Mouse (Mus musculus) lung, postnatal 0 days (tissue): ENCODE results near the gene Cd28. TPM values are rescaled to one million over a fixed set of nuclear protein-coding genes. Genes with fewer than 3 reads are reported as not detected.
A peak's percentile ranks its signal among the peaks of the same experiment; 100 is the strongest.

Experiments used
- ATAC-seq: fragments of 200-750 bp; cut with Nextera tagmentation; 2 replicates; pipeline ENCODE4 v1.8.0; 2017; ENCODE audit warnings: moderate library complexity
- DNase-seq: peaks from one replicate; pipeline ENCODE4 v3.0.0-alpha.2; 2016; ENCODE audit warnings: low spot score
- H3K27ac ChIP-seq: fragments of 300-500 bp; sonication (generic); 2 replicates; pipeline ENCODE4 v1.5.1; 2014; ENCODE audit warnings: antibody characterized with exemption, mild to moderate bottlenecking, low read length, mixed read lengths
- H3K27me3 ChIP-seq: fragments of 300-500 bp; sonication (generic); replicated peaks from 2 replicates; pipeline ENCODE4 v1.6.1; 2014; ENCODE audit warnings: low read length, mixed read lengths; ENCODE audit not compliant: insufficient read depth
- H3K36me3 ChIP-seq: fragments of 300-500 bp; sonication (generic); 2 replicates; pipeline ENCODE4 v1.6.1; 2014; ENCODE audit warnings: low read length, mixed read lengths; ENCODE audit not compliant: insufficient read depth
- H3K4me1 ChIP-seq: fragments of 300-500 bp; sonication (generic); 2 replicates; pipeline ENCODE4 v1.6.1; 2014; ENCODE audit warnings: antibody characterized with exemption, low read depth, low read length, mixed read lengths; ENCODE audit not compliant: insufficient read depth
- H3K4me2 ChIP-seq: fragments of 300-500 bp; sonication (generic); replicated peaks from 2 replicates; pipeline ENCODE4 v1.6.1; 2014; ENCODE audit warnings: low read depth, mild to moderate bottlenecking, low read length, moderate library complexity, mixed read lengths
- H3K4me3 ChIP-seq: fragments of 300-500 bp; sonication (generic); 2 replicates; pipeline ENCODE4 v1.5.1; 2014; ENCODE audit warnings: low read depth, low read length
- H3K9ac ChIP-seq: fragments of 300-500 bp; sonication (generic); replicated peaks from 2 replicates; pipeline ENCODE4 v1.6.1; 2014; ENCODE audit warnings: low read depth, mild to moderate bottlenecking
- H3K9me3 ChIP-seq: fragments of 300-500 bp; sonication (generic); 2 replicates; pipeline ENCODE4 v1.6.1; 2016; ENCODE audit warnings: low read length, mixed read lengths
- CTCF ChIP-seq: IDR thresholded peaks from 2 replicates; pipeline ENCODE4 v1.5.1; 2016; ENCODE audit warnings: antibody characterized with exemption, mild to moderate bottlenecking
- EP300 ChIP-seq: IDR thresholded peaks from 2 replicates; pipeline ENCODE4 v1.6.1; 2016; ENCODE audit warnings: antibody characterized with exemption, mild to moderate bottlenecking, control low read depth
- WGBS: fragments of 180-500 bp; shearing (Covaris S2); extraction: QIAGEN DNeasy Blood & Tissue Kit; methylation state at CpG from one replicate; pipeline ENCODE4 v1.1.7; 2014; 5-methylcytosine and 5-hydroxymethylcytosine counted together
- polyA plus RNA-seq: library from polyadenylated mRNA; unstranded; fragments of >200 nt; fragmentation: Nextera tagmentation; extraction: Ambion mirVana; gene quantifications from 2 replicates; pipeline ENCODE4 v1.2.1, GENCODE M21; 2015

The Cd28 gene
- polyA plus RNA-seq, 1 experiment from 2014 or later: 0.12 TPM

- Histone ChIP-seq H3K36me3 (no peaks in the 10 kb centered on the region), H3K27me3 (no peaks in the 10 kb centered on the region), H3K9ac (no peak overlapping the region), H3K4me3 (no peak overlapping the region), H3K4me1 (peaks cover 3% of the 10 kb centered on the region; the same call in 1 of the 2 replicates), H3K27ac (no peak overlapping the region), H3K4me2 (no peak overlapping the region), H3K9me3 (no peaks in the 10 kb centered on the region)
- ATAC-seq (no peak), DNase-seq (no peak)
- WGBS: 72% methylated on average over 3 of the region's 3 CpGs
- TF ChIP-seq CTCF (no peak), EP300 (no peak)
These were observed 60.3 kb downstream of the Cd28 start for GRCm38 (mm10) chr1:60776906-60777305.

GRCm38 (mm10) chr1:60778465-60779115 lies 62.0 kb downstream of the Cd28 start:
- 59% methylated on average over 8 of the region's 8 CpGs for WGBS
- peak; percentile 35; the same call in 1 of the 2 replicates for ATAC-seq
- Histone ChIP-seq H3K4me3 (no peak overlapping the region), H3K9me3 (no peaks in the 10 kb centered on the region), H3K9ac (no peak overlapping the region), H3K36me3 (no peaks in the 10 kb centered on the region), H3K4me1 (peaks cover 3% of the 10 kb centered on the region; the same call in 1 of the 2 replicates), H3K27ac (no peak overlapping the region), H3K27me3 (no peaks in the 10 kb centered on the region), H3K4me2 (no peak overlapping the region)
- no peak for DNase-seq
- TF ChIP-seq CTCF (peak; percentile 27; the same call in 1 of the 2 replicates), EP300 (0 out of 2 replicates have a peak, but pooled peaks have one; percentile 25)

- Histone ChIP-seq H3K9ac (no peak overlapping the region), H3K4me2 (no peak overlapping the region), H3K4me1 (peaks cover 3% of the 10 kb centered on the region; the same call in 1 of the 2 replicates), H3K36me3 (no peaks in the 10 kb centered on the region), H3K27ac (no peak overlapping the region), H3K27me3 (no peaks in the 10 kb centered on the region), H3K9me3 (no peaks in the 10 kb centered on the region), H3K4me3 (no peak overlapping the region)
- 82% methylated on average over 2 of the region's 2 CpGs for WGBS
- no peak for DNase-seq
- no peak for ATAC-seq
- TF ChIP-seq CTCF: no peak
- no peak for TF ChIP-seq EP300
These were observed 62.6 kb downstream of the Cd28 start for GRCm38 (mm10) chr1:60779176-60779575.

- H3K4me1 ChIP-seq: no peaks in the 10 kb centered on the region; the same call in 1 of the 2 replicates
- no peak overlapping the region for H3K4me2 ChIP-seq
- no peak for TF ChIP-seq EP300
- no peak for TF ChIP-seq CTCF
- 82% methylated on average over 4 of the region's 4 CpGs for WGBS
- H3K27ac ChIP-seq: no peak overlapping the region
- ATAC-seq: no peak
- H3K9ac ChIP-seq: no peak overlapping the region
- H3K9me3 ChIP-seq: no peaks in the 10 kb centered on the region
- H3K36me3 ChIP-seq: no peaks in the 10 kb centered on the region
- H3K27me3 ChIP-seq: no peaks in the 10 kb centered on the region
- no peak overlapping the region for H3K4me3 ChIP-seq
- DNase-seq: no peak
These were observed 65.1 kb downstream of the Cd28 start for GRCm38 (mm10) chr1:60781666-60782065.

GRCm38 (mm10) chr1:60793717-60794116 lies 77.1 kb downstream of the Cd28 start:
- no peaks in the 10 kb centered on the region for H3K36me3 ChIP-seq
- H3K4me1 ChIP-seq: no peaks in the 10 kb centered on the region
- ATAC-seq (no peak), DNase-seq (no peak)
- H3K4me2 ChIP-seq: no peak overlapping the region
- TF ChIP-seq EP300: no peak
- TF ChIP-seq CTCF: no peak
- no peak overlapping the region for H3K27ac ChIP-seq
- H3K9me3 ChIP-seq: no peaks in the 10 kb centered on the region
- no peak overlapping the region for H3K9ac ChIP-seq
- H3K4me3 ChIP-seq: no peak overlapping the region
- H3K27me3 ChIP-seq: no peaks in the 10 kb centered on the region

GRCm38 (mm10) chr1:60795677-60796205 lies 79.1 kb downstream of the Cd28 start:
- TF ChIP-seq CTCF (no peak), EP300 (no peak)
- ATAC-seq (no peak), DNase-seq (no peak)
- no peaks in the 10 kb centered on the region for H3K36me3 ChIP-seq
- H3K4me2 ChIP-seq: no peak overlapping the region
- H3K9me3 ChIP-seq: no peaks in the 10 kb centered on the region
- WGBS: 65% methylated on average over 3 of the region's 3 CpGs
- no peaks in the 10 kb centered on the region for H3K4me1 ChIP-seq
- no peak overlapping the region for H3K27ac ChIP-seq
- H3K4me3 ChIP-seq: no peak overlapping the region
- H3K9ac ChIP-seq: no peak overlapping the region
- H3K27me3 ChIP-seq: no peaks in the 10 kb centered on the region
